Mouse (Mus musculus) cortical plate, adult 2 months (tissue): ENCODE results near the gene Mms19.

Experiments
- CTCF ChIP-seq: fragments of 200-500 bp; IDR thresholded peaks from 2 replicates; pipeline ENCODE4 v1.5.1; 2011; ENCODE audit warnings: mild to moderate bottlenecking, control low read depth, low read length; ENCODE audit not compliant: insufficient read depth; ENCODE audit errors: extremely low read depth
- POLR2A ChIP-seq: fragments of 200-500 bp; IDR thresholded peaks from 2 replicates; pipeline ENCODE4 v1.6.1; 2011; ENCODE audit warnings: mild to moderate bottlenecking, low read length, control low read depth; ENCODE audit not compliant: insufficient read depth; ENCODE audit errors: extremely low read depth

DNA sequence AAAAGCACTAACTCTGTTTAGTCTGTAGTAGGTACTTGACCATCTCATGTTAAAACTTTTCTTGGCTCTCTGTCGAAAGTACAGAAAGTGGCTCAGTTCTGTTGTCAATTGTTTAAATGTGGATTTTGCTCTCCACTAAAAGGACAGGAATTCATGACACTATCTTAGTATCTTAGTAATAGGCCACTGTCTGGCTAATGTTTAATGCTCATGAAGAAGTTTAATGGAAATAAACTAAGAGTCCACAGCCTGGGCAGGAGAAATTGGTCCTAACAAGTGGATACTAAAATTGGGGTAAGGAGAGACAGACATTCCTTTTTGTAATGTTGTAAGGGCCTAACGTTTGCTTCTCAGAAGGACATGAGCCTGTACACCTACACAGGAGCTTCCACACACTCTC, 70.6 kb downstream of the Mms19 start:
- TF ChIP-seq CTCF: no peak
- no peak for TF ChIP-seq POLR2A
